Mouse (Mus musculus) spleen, postnatal 4 days (tissue): Measurements from ENCODE around the gene Rps16.

Experiments
- DNase-seq, 2 experiments: peaks; one replicate each; pipeline ENCODE4 v3.0.0; 2022; ENCODE audit warnings: low spot score in 2 of 2

Gene Rps16

GRCm38 (mm10) chr7:28350155-28350883, at the start of gene Rps16:
Gene Rps16, plus strand, starts transcription at chr7:28350652.
- peak; percentile 99 to 100 for DNase-seq

- peak; percentile 56 to 79 for DNase-seq
These were observed 48.6 kb upstream of the Rps16 start, which contains the start of gene Dll3 for GRCm38 (mm10) chr7:28301616-28302433. Gene Dll3, minus strand, starts transcription at chr7:28302238.

GRCm38 (mm10) chr7:28305641-28306040, 44.8 kb upstream of the Rps16 start:
- no peak for DNase-seq

GRCm38 (mm10) chr7:28306216-28306615, 44.2 kb upstream of the Rps16 start:
- no peak for DNase-seq

- no peak for DNase-seq
These were observed 40.7 kb upstream of the Rps16 start for GRCm38 (mm10) chr7:28309737-28310136.

GRCm38 (mm10) chr7:28311151-28311925, 39.1 kb upstream of the Rps16 start:
- no peak for DNase-seq

- DNase-seq: peak; percentile 97 to 99
These were observed 38.4 kb upstream of the Rps16 start, which contains the start of gene Timm50 for GRCm38 (mm10) chr7:28311926-28312543. Gene Timm50, minus strand, starts transcription at chr7:28312072.

GRCm38 (mm10) chr7:28318036-28318435, 32.4 kb upstream of the Rps16 start:
- no peak for DNase-seq

- no peak for DNase-seq
These were observed 31.7 kb upstream of the Rps16 start for GRCm38 (mm10) chr7:28318714-28319113.

GRCm38 (mm10) chr7:28321974-28322720, 28.3 kb upstream of the Rps16 start:
- DNase-seq: no peak

- DNase-seq: no peak
These were observed 25.2 kb upstream of the Rps16 start for GRCm38 (mm10) chr7:28325293-28325692.

GRCm38 (mm10) chr7:28326457-28326856, 24.0 kb upstream of the Rps16 start:
- no peak for DNase-seq

GRCm38 (mm10) chr7:28328260-28328659, 22.2 kb upstream of the Rps16 start:
- no peak for DNase-seq

GRCm38 (mm10) chr7:28334534-28334933, 15.9 kb upstream of the Rps16 start:
- DNase-seq: no peak

- DNase-seq: no peak
These were observed 15.0 kb upstream of the Rps16 start for GRCm38 (mm10) chr7:28335471-28335870.

GRCm38 (mm10) chr7:28338108-28338998, 12.1 kb upstream of the Rps16 start, which contains the start of gene Supt5:
Gene Supt5, minus strand, starts transcription at chr7:28338746.
- peak; percentile 97 to 98 for DNase-seq

- peak; percentile 57 to 77 for DNase-seq
These were observed 11.1 kb upstream of the Rps16 start for GRCm38 (mm10) chr7:28339213-28339917.

GRCm38 (mm10) chr7:28341381-28341780, 9.1 kb upstream of the Rps16 start:
- no peak for DNase-seq

- peak; percentile 72 to 90 for DNase-seq
These were observed 5.8 kb upstream of the Rps16 start for GRCm38 (mm10) chr7:28344637-28345036.
